Mouse (Mus musculus) liver, postnatal 0 days (tissue): ENCODE data around the gene Polr2g.

Experiments
- CTCF ChIP-seq: sonication (generic); IDR thresholded peaks from 2 replicates; pipeline ENCODE4 v1.5.1; 2016; ENCODE audit warnings: antibody characterized with exemption, low read depth
- EP300 ChIP-seq: IDR thresholded peaks from 2 replicates; pipeline ENCODE4 v1.6.1; 2016; ENCODE audit warnings: antibody characterized with exemption, low read depth, mild to moderate bottlenecking

- TF ChIP-seq CTCF (0 out of 2 replicates have a peak, but pooled peaks have one; percentile 3), EP300 (no peak)
These were observed 41.8 kb upstream of the Polr2g start for GRCm38 (mm10) chr19:8839908-8840791.
